Mouse (Mus musculus) heart, adult 2 months (tissue): ENCODE data around the gene Ift81.

Experiments used
- CTCF ChIP-seq: fragments of 200-600 bp; IDR thresholded peaks from 2 replicates; pipeline ENCODE4 v1.8.1; 2022; ENCODE audit warnings: antibody characterized with exemption, mild to moderate bottlenecking, moderate library complexity
- EP300 ChIP-seq: fragments of 200-500 bp; IDR thresholded peaks from 2 replicates; pipeline ENCODE4 v1.6.1; 2011; ENCODE audit warnings: low read depth, low read length, control low read depth; ENCODE audit not compliant: insufficient read depth
- POLR2A ChIP-seq: fragments of 200-500 bp; IDR thresholded peaks from 2 replicates; pipeline ENCODE4 v1.6.1; 2011; ENCODE audit warnings: mild to moderate bottlenecking, low read depth, low read length, control low read depth; ENCODE audit not compliant: insufficient read depth

DNA sequence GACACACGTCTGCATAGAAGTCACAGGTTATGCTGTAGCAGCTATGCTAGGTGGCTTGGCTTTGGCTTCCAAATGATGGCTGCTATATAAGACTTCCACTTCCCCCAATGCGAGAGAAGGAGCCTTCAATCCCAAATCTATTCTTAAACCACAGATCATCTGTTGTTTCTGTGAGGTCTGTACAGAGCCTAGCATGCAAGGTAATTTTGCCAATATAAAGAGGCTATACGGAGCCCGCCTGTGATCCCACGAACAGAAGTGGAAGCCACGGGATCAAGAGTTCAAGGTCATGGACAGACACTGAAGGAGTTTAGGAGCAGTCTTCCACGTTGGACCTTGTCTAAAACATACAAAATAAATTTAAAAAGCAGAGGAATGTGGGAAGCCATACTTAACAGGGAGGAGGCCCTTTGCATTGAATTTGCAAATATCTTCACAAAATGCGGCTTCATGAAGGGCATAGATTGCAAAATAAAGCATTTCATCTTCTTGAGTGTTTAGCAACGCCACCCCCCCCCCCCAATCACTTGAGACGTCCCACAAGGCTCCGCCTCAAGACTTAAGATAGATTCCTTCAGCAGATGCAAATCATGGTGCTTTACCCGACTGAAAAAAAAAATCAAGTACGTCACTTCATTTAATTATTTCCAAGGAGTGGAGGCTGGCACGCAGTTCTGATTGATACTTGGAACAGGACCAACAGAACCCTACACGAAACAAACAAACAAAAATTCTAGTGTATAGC, 111.1 kb downstream of the Ift81 start:
- TF ChIP-seq POLR2A (no peak), CTCF (no peak), EP300 (no peak)
